Mouse (Mus musculus) bone marrow macrophage, adult 2 months (primary cell): Measurements from ENCODE around the gene Fbxw9.

Experiments
- CTCF ChIP-seq: IDR thresholded peaks from 2 replicates; pipeline ENCODE4 v1.5.1; 2012; ENCODE audit warnings: low read depth, mild to moderate bottlenecking, low read length, moderate library complexity
- POLR2A ChIP-seq: IDR thresholded peaks from 2 replicates; pipeline ENCODE4 v1.6.1; 2012; ENCODE audit warnings: mild to moderate bottlenecking, low read depth, low read length, borderline replicate concordance

DNA sequence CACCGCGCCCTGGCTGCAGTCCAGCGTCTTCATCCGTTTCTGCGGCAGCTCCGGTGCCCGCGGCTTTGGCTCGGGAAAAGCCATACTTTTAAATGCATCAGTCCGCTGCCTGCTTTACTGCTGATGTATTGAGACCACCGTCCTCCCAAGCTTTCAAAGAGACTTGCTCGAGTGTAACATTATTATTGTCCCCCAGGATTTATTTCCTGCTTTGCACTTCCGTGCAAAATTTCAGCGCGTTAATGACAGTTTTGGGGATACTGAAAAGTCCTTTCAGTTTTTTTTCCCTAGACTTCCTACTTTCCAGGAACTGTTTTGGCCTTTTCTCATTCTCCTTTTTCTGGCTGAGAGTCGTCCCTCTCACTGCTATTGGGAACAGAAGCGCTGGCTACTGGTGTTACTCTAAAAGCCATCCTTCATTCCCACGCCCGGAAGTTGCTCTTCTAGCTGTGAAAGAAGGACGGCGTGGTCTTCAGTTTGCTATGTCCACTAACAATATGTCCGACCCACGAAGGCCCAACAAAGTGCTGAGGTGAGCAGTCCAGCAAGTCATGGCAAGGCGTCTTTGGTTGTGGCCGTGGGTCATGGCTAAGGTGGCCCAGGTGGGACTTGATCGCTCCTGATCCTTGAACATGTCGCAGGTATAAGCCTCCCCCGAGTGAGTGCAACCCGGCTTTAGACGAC lies 20.8 kb downstream of the Fbxw9 start, which contains the start of gene Wdr83os:
- no peak for TF ChIP-seq CTCF
- no peak for TF ChIP-seq POLR2A
